Mouse (Mus musculus) E14TG2a.4 (cell line): ENCODE data around the gene Racgap1.

Experiments
- H3K27me3 ChIP-seq: 2 replicates; pipeline ENCODE4 v1.6.1; 2014; ENCODE audit warnings: low read length, control low read depth; ENCODE audit not compliant: insufficient read depth
- H3K36me3 ChIP-seq: 2 replicates; pipeline ENCODE4 v1.6.1; 2014; ENCODE audit warnings: low read length, control low read depth; ENCODE audit not compliant: insufficient read depth
- H3K4me1 ChIP-seq: replicated peaks from 2 replicates; pipeline ENCODE4 v1.6.1; 2014; ENCODE audit warnings: low read depth, low read length, control low read depth
- H3K4me3 ChIP-seq: replicated peaks from 2 replicates; pipeline ENCODE4 v1.5.1; 2014; ENCODE audit warnings: mild to moderate bottlenecking, low read length
- H3K9me3 ChIP-seq: 2 replicates; pipeline ENCODE4 v1.6.1; 2014; ENCODE audit warnings: low read length, control low read depth
- CTCF ChIP-seq: conservative IDR thresholded peaks from 2 replicates; pipeline ENCODE4 v1.5.1; 2014; ENCODE audit warnings: low read length
- NANOG ChIP-seq: IDR thresholded peaks from 2 replicates; pipeline ENCODE4 v1.6.1; 2014; ENCODE audit warnings: borderline replicate concordance, low read length, mixed read lengths
- POU5F1 ChIP-seq: IDR thresholded peaks from 2 replicates; pipeline ENCODE4 v1.6.1; 2014; ENCODE audit warnings: low read length, borderline replicate concordance

Gene Racgap1

GRCm38 (mm10) chr15:99583463-99584344 is 67.8 kb downstream of the Racgap1 start:
- H3K4me1 ChIP-seq = peaks cover 60% of the 10 kb centered on the region
- H3K27me3 ChIP-seq = peaks cover 99% of the 10 kb centered on the region
- H3K36me3 ChIP-seq = no peaks in the 10 kb centered on the region
- TF ChIP-seq NANOG (no peak), POU5F1 (no peak), CTCF (no peak)
- H3K4me3 ChIP-seq = peak overlapping the region; percentile 76
- H3K9me3 ChIP-seq = no peaks in the 10 kb centered on the region

GRCm38 (mm10) chr15:99578802-99579485 is 72.5 kb downstream of the Racgap1 start, which contains the start of gene Aqp2:
TSS of gene Aqp2 (plus strand) at chr15:99579055.
- Histone ChIP-seq H3K4me3 (peak within 1 kb of the TSS; percentile 51), H3K27me3 (peaks cover 83% of the 10 kb centered on the region), H3K4me1 (peaks cover 41% of the 10 kb centered on the region), H3K36me3 (no peaks in the 10 kb centered on the region), H3K9me3 (no peaks in the 10 kb centered on the region)
- no peak for TF ChIP-seq NANOG
- no peak for TF ChIP-seq POU5F1
- TF ChIP-seq CTCF = no peak
